Mouse (Mus musculus) megakaryocyte, embryonic 14.5 days (primary cell): ENCODE measurements around the gene Polr2b.

Experiments used
- FLI1 ChIP-seq: IDR thresholded peaks from 2 replicates; pipeline ENCODE4 v1.6.1; 2012; ENCODE audit warnings: low read length, inconsistent platforms, mixed read lengths
- GATA1 ChIP-seq: IDR thresholded peaks from 3 replicates; pipeline ENCODE4 v1.6.1; 2012; ENCODE audit warnings: mixed read lengths, low read length, inconsistent platforms, borderline replicate concordance

DNA sequence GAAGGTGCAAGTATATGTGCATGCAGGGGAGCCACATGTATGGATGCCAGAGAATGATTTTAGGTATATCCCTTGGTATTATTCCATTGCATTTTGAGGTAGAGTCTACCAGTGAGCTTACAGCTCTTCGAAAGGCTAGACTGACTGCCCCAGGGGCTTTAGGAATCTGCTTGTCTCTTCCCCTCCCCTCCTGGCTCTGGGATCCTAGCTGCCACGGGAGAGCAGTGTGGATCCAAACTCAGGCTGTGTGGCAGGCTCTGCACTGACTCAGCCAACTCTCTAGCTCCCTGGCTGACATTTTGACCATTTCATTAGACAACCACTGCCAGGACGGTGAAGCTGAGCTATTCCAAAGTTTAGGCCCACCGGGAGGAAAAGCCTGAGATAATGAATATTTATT lies 65.6 kb downstream of the Polr2b start:
- TF ChIP-seq GATA1, result no peak
- TF ChIP-seq FLI1, result no peak
